Mouse (Mus musculus) cerebellum, adult 9-11 months (tissue): ENCODE data around the gene Cnih3.

Experiments used
- DNase-seq: peaks from one replicate; pipeline ENCODE4 v3.0.0; 2022

The Cnih3 gene

DNA sequence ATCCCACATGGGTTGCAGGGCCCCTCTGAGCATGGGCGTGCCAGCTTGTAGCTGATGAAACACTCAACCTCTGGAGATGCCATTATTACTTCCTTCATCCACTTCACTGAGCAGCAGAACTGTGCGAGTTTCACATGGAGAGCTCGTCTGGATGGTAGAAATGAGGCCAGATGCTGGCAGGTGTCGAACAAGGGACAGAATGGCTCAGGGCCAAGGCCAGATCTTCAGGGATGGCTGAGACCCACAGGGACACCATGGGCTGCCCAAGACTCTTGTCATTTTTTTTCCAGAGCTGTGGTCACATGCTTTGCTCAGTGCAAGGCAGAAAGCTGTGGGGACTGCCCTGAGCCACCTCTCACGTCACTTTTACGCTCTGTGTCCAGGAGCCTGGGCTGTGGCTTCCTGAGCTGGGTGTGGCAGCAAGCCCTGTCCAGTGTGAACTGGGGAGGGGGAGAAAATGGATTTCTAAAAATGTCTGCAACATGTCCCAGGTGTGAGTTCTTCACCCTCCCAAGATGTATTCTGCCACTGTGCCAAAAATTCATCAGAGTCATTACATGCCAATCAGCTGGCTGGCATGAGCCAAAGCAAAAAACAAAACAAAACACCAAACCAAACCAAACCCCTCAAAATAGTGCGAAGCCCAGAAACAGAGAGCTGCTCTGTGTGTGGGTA is 107.1 kb downstream of the Cnih3 start:
- peak; percentile 20 for DNase-seq

DNA sequence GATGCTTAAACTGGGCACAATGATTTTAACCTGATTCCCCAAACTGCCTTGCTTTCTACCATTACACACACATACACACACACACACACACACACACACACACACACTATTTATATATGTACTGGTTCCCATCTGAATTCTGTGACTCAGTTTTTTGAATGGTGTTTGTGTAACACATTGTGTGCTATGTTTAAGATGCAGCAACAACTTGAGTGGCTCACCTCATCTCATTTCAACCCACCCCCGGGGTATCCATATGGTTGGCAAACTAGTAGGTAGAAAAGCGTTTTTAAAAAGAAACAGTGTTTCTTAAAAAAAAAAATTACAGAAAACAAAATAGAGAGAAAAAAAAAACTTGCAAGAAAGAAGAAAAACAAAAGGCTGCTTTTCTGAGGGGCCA is 107.9 kb downstream of the Cnih3 start:
- DNase-seq: no peak

DNA sequence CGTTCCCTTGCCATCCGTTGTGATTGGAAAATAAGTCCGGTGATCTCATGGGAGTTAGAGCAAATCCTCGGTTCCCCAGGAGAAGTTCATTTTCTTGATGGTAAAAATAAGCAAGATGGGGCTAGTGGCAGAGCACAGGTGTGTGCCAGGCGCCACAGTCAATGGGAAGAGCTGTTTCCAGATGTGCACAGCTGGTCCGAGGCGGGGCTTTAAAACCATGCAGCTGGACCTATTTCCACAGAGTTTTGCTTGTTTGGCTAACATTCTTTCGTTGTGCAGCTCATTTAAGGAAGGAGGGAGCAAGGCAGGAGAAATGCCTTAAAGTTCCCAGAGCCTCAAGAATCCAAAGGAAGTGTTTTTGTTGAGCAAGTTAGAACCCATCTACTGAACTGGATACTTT is 109.1 kb downstream of the Cnih3 start:
- no peak for DNase-seq

DNA sequence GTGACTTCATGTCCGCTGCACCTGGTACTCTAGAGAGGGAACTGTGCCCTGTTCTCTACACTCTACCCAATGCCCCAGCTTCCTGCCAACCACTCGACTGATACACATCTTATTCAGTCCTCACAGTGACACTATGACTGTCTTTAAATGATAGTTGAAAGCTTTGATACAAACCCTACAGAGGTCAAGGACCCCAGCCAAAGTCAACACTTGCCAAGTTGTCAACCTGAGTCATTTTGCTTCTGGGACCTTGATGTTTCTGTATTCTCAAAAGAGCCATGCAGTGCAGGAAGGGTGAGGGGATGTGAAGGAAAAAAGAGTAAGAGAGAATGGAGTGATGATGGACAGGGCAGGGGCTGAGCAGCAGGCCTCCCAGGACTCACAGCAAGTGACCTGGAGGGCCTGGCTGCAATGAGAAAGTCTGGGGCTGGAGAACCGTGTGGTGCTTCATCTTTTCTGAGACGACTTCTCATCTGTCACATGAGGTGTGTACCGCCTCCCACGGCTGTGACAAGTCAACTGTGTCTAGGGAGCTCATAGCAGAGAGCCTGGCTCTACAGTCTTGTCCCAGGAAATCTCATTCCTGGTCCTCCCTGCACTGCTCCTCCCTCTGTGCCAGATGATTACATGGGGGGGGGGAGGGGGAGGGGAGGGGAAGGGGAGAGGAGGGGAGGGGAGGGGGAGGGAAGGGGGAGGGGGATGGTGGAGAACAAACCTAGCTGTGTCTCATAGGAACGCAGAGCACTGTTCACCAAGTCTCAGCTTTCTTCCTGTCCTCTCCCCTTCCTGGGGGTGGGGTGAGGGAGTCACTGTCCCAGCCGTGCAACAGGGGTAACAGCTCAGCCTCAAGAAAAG is 109.8 kb downstream of the Cnih3 start:
- DNase-seq: no peak

DNA sequence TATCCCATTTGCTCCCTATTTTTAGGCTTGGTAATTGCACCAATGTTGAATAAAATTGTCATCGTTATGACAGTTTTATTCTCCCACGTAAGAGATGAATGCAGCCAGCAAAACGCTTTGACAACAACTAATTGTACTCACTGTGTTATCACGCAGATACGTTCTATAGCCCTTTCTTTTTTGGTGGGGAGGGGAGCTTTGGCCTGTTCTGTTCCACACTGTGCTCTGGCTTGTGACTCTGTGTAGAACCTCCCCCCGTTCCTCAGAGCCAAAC is 110.4 kb downstream of the Cnih3 start:
- DNase-seq: no peak

DNA sequence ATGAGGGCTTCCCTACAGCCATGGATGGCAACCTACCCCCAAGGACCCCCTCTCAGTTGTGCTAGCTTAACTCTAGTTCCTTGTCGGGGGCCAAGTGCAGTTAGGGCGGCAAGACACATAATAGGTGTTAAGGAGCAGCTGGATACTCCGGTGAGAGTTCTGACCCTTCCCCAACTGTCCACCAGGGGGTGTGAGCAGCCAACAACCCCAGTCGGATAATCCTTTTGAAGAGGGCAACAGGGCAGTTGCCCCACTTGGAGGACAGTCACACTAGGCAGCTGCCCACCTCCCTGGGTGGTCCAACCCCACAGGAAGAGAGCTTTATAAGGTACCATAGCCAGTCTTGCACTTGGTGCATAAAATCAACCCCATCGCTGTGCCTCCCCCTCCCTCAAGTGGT is 112.6 kb downstream of the Cnih3 start:
- no peak for DNase-seq

DNA sequence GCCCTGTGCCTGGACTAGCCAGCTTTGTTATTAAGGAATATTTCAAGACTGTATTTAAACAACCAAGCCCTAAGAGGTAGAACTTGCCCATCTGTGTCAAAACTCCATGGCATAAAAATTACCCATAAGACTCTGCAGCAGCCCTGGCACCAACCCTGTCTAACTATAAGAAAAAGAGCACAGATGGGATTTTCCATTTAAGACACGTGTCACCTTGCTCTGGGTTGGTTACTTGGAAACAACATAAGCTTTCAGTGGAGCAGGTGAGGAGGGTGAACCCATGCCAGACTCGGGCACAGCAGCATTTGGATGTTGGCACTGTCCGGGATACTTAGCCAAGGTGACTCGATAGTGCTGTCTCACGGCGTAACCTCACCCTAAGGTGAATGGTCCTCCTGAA is 113.6 kb downstream of the Cnih3 start:
- DNase-seq: no peak

DNA sequence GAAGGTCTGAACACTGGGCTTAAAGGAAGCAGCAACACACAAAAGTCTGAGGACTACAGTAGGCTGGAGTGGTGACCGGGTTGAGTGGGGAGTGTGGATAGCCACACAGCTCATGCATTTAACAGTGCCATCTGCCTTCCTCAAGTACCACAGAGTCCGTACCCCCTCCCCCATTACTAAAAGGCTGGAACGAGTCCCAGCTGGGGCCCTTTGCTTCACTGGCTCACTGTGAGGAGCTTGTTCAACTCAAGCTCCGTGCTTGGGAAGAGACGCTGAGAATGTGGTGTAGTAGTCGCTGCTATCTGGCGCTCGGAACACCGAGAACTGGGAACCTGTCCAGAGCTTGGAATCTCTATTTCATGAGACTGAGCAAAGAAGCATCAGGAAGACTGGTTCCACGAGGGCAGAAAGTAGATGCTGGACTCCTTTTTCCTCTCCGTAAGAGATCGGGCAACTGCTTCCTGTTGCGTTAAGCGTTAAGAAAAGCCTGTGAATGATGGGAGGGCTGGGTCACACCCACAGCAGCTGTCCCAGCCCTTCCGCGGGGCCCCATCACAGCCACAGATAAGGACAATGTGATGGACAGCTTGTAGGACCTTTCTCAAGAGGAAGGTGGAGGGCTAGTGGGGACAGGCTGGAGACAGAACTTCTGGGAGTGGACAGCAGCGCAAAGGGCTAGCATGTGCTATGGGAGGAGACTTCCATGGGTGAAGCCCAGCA is 114.3 kb downstream of the Cnih3 start:
- DNase-seq: no peak

DNA sequence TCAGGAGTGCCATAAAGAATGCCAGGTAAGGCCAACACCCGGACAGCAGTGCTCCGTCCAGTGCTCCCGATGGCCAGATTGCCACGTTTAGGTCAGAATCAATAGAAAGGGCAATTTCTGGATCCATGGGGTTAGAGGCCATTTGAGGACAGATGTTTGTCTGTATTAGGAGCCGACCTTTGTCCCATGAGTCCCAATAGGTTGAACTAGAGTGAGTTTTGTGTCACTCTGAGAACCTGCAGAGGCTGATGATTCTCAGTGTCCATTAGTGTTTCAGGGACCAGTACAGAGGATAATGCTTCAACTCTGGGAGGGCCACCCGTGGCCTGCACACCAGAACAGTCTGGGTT is 114.9 kb downstream of the Cnih3 start:
- DNase-seq: no peak

DNA sequence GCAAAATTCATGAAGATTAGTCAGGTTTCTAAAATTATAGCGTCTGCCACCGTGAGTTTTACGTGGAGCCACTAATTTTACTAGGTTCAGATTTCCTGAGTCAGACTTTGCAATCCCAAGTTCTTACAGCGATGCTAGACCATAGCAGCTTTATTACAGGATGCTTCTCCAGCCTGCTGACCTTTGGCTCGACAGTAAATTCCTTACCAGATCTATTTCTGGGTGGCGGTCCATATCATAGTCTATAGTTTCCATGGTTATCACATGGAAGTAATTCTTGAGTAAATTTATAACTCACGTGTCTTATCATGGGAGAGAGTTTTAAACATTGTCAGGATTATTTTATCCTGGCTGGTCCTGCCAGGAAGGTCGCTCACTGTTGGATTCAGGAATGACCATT is 117.0 kb downstream of the Cnih3 start:
- no peak for DNase-seq

DNA sequence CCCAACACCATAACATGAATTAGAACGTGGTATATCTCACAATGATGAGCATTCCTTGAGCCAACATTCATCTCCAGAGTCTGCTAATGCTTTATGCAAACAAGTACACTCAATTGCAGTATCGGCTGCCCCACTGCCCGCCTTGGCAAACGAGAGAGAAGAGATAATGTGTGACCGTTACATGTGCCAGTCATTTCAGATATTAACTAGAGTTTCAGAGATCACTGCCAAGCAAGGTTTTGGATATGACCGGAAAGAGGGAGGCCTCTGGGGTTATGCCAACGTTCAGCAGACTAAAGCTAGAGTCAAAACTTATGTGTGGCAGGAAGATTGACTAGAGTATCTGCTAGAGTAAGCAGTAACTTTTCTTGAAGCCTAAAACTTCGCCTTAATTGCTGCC is 123.7 kb downstream of the Cnih3 start:
- DNase-seq: no peak

DNA sequence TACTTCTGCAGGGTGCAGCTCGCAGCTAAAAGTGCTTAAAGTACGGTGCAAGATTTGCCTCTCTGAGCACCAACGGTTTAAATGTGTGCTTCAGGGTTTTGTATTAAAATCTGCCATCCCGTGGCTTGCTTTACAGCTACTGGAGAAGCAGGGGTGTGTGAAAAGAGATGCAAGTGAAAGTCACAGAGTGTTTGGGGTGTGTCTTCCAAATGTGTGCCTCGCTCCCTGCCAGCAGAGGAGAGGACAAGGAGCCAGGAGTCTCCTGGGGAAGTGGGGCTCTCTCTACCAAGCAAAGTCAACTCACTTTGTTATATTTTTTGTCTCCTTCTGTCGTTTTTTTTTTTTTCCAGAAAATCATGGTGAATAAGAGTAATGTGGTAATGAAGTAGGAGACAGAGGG is 124.1 kb downstream of the Cnih3 start:
- no peak for DNase-seq

DNA sequence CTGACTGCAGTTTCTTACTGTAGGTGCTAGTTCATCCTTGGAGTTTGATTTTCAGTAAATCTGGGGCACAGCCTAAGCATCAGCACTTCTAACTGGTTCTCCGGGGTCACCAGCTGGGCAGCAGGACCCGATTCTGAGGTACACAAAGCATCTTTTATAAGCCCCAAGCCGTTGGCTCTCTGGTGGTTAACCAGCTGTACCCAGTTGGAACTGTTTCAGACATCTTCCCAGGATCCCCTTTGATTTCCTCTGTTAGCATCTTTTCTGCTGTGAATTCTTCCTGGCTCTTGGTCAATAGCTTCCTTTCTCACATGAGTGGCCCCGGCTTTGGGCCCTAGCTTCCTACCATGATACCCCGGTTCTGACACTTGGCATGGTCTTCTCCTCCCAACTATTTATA is 132.3 kb downstream of the Cnih3 start:
- DNase-seq: no peak

DNA sequence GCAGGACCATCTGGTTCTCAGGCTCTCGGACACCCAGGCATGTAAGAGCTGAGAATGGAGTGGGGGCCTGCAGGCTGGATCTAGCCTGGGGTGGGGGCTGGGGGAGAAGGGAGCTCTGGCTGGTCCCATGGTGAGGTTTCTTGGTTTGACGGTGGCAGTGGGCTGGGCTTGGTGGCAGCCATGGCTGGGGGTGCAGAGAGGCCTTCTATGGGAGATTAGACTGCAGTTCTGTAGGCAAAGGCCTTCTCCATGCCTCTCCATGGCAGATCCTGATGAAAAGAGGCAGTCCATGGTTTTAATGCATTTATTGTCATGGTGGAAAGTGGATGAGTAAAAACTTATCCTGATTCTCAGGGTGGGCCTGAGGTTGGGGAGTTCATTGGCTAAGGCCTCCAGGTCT is 151.0 kb downstream of the Cnih3 start:
- DNase-seq: no peak

DNA sequence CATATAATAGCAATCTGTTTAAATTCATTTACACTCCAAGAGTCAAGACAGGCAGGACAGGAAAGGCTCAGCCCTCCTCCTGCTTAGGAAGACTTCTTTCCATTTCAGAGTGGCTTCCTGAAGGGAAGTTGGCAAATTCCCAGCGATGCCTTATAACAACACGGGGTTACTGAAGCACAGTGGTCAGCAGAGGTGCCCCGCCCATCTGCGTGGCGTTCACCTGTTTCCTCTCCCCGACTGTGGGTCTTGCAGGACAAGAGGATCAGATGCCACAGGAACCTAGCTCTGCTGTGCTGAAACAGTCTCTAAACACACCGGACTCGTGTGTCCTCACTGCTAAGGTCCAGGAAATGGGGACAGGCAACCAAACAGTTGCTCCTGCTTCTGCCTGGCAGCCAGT is 152.9 kb downstream of the Cnih3 start:
- DNase-seq: no peak
